ENCODE assay signal across 29 mouse cellular contexts in genomic region chr3:68786771-68787170, GRCm38 (mm10).
DNase-seq lines count a peak whose midpoint lies in the region; ATAC-seq and TF ChIP-seq lines count a peak whose summit lies in the region.
"Had no signal": no experiment of that assay in that cellular context is flagged by ENCODE, and none has a peak within 500 bp of the region (broad histone marks: within the 10 kb centered on the region; RNA-seq: fewer than 3 reads in every experiment).

No protein-coding gene starts in this region.

- H3K36me3 ChIP-seq in forebrain, embryonic 16.5 days (ENCODE audit: control insufficient read depth, insufficient read depth): no peaks in the 10 kb centered on the region
- H3K36me3 ChIP-seq in forebrain, embryonic 13.5 days (ENCODE audit: poor library complexity, severe bottlenecking): no peaks in the 10 kb centered on the region
- H3K36me3 ChIP-seq in thymus, adult 2 months (ENCODE audit: control insufficient read depth, insufficient read depth, low read length): no peaks in the 10 kb centered on the region
- H3K36me3 ChIP-seq: embryonic facial prominence, embryonic 12.5 days; forebrain, embryonic 15.5 days; heart, embryonic 13.5 days; kidney, embryonic 15.5 days; limb, embryonic 12.5 days; liver, embryonic 15.5 days; neural tube, embryonic 13.5 days had no signal

- TF ChIP-seq CTCF in thymus, adult 2 months (IDR thresholded peaks at IDR 0.05; ENCODE audit: borderline replicate concordance, control insufficient read depth, extremely low read depth, insufficient read depth, low read length, poor library complexity): no peak
- no peak for TF ChIP-seq CTCF in cerebellum, adult 2 months (IDR thresholded peaks at IDR 0.05; ENCODE audit: borderline replicate concordance, insufficient read depth, low read depth, low read length)

- 91% methylated on average over 3 of the region's 3 CpGs for WGBS in forebrain, embryonic 16.5 days
- WGBS in forebrain, embryonic 13.5 days: 86% methylated on average over 3 of the region's 3 CpGs
- 92% methylated on average over 3 of the region's 3 CpGs for WGBS in thymus, adult 2 months
- WGBS in cerebellum, adult 2 months: 90% methylated on average over 3 of the region's 3 CpGs

- no peak for TF ChIP-seq POLR2A in thymus, adult 2 months (IDR thresholded peaks at IDR 0.05; ENCODE audit: control insufficient read depth, extremely low read depth, insufficient read depth, low read length, poor library complexity)
- no peak for TF ChIP-seq POLR2A in cerebellum, adult 2 months (IDR thresholded peaks at IDR 0.05; ENCODE audit: borderline replicate concordance, insufficient read depth, low read length)

- H3K27me3 ChIP-seq in forebrain, embryonic 16.5 days (replicated peaks; ENCODE audit: control insufficient read depth, insufficient read depth, low read length): no peaks in the 10 kb centered on the region
- no peaks in the 10 kb centered on the region for H3K27me3 ChIP-seq in forebrain, embryonic 13.5 days
- H3K27me3 ChIP-seq in thymus, adult 2 months (ENCODE audit: control insufficient read depth, insufficient read depth, low read length): no peaks in the 10 kb centered on the region
- H3K27me3 ChIP-seq in cerebellum, adult 2 months (ENCODE audit: control insufficient read depth, insufficient read depth, low read length): no peaks in the 10 kb centered on the region
- H3K27me3 ChIP-seq: embryonic facial prominence, embryonic 12.5 days; forebrain, embryonic 15.5 days; heart, embryonic 13.5 days; kidney, embryonic 15.5 days; liver, embryonic 15.5 days; neural tube, embryonic 13.5 days had no signal

- ATAC-seq in forebrain, embryonic 16.5 days: 0 out of 2 replicates have a peak, but pooled peaks have one; percentile 20
- no peak for ATAC-seq in forebrain, embryonic 13.5 days
- ATAC-seq in activated CD4-positive, CD25-positive, alpha-beta regulatory T cell, adult 4 months: peak; percentile 53
- ATAC-seq: forebrain, embryonic 15.5 days had no signal

- H3K4me1 ChIP-seq in forebrain, embryonic 16.5 days (replicated peaks; ENCODE audit: control insufficient read depth, insufficient read depth, low read length): no peaks in the 10 kb centered on the region
- no peaks in the 10 kb centered on the region for H3K4me1 ChIP-seq in forebrain, embryonic 13.5 days
- H3K4me1 ChIP-seq in thymus, adult 2 months (replicated peaks; ENCODE audit: control insufficient read depth, insufficient read depth, low read length): peaks cover 68% of the 10 kb centered on the region
- no peaks in the 10 kb centered on the region for H3K4me1 ChIP-seq in cerebellum, adult 2 months (ENCODE audit: control insufficient read depth, insufficient read depth, low read length)
- H3K4me1 ChIP-seq: forebrain, embryonic 15.5 days; liver, embryonic 15.5 days had no signal

- H3K4me2 ChIP-seq in forebrain, embryonic 16.5 days (ENCODE audit: low read length): no peak overlapping the region
- H3K4me2 ChIP-seq in forebrain, embryonic 13.5 days: no peak overlapping the region
- H3K4me2 ChIP-seq: embryonic facial prominence, embryonic 12.5 days; forebrain, embryonic 15.5 days; heart, embryonic 13.5 days; hindbrain, embryonic 14.5 days; kidney, embryonic 15.5 days; limb, embryonic 12.5 days; liver, embryonic 15.5 days; neural tube, embryonic 13.5 days had no signal

- DNase-seq in thymus, adult 2 months: no peak
- DNase-seq in thymus, postnatal 25 days: no peak
- no peak for DNase-seq in cerebellum, adult 2 months
- DNase-seq in lung, postnatal 14 days: no peak
- DNase-seq: adrenal gland, postnatal 10 days; cerebellum, adult 9-11 months; embryo, embryonic 11 days; gastrocnemius, adult 2 months; gastrocnemius, postnatal 36 days; heart, adult 18-20 months; heart, postnatal 10 days; kidney, adult 18-20 months; kidney, postnatal 25 days; lung, postnatal 4 days; retina, postnatal 1 day; right cerebral cortex, postnatal 14 days had no signal

- H3K9me3 ChIP-seq in forebrain, embryonic 16.5 days (ENCODE audit: control insufficient read depth, low read length): no peaks in the 10 kb centered on the region
- no peaks in the 10 kb centered on the region; the same call in 1 of the 2 replicates for H3K9me3 ChIP-seq in forebrain, embryonic 13.5 days (replicated peaks)
- H3K9me3 ChIP-seq: embryonic facial prominence, embryonic 12.5 days; forebrain, embryonic 15.5 days; heart, embryonic 13.5 days; kidney, embryonic 15.5 days; limb, embryonic 12.5 days; liver, embryonic 15.5 days; neural tube, embryonic 13.5 days had no signal

- no peak overlapping the region for H3K27ac ChIP-seq in forebrain, embryonic 16.5 days (ENCODE audit: low read length)
- H3K27ac ChIP-seq in forebrain, embryonic 13.5 days: no peak overlapping the region
- H3K27ac ChIP-seq in thymus, adult 2 months (ENCODE audit: control insufficient read depth, insufficient read depth, low read length): peak overlapping the region; percentile 37
- H3K27ac ChIP-seq in cerebellum, adult 2 months (ENCODE audit: insufficient read depth, low read length): no peak overlapping the region
- H3K27ac ChIP-seq: embryonic facial prominence, embryonic 12.5 days; forebrain, embryonic 15.5 days; gastrocnemius, adult 2 months; hindbrain, embryonic 14.5 days; kidney, embryonic 15.5 days; left cerebral cortex, adult 2 months; limb, embryonic 12.5 days; liver, embryonic 15.5 days; neural tube, embryonic 13.5 days had no signal

- H3K9ac ChIP-seq in forebrain, embryonic 16.5 days (replicated peaks; ENCODE audit: low read depth, low read length): no peak overlapping the region
- no peak overlapping the region for H3K9ac ChIP-seq in forebrain, embryonic 13.5 days
- H3K9ac ChIP-seq: embryonic facial prominence, embryonic 12.5 days; forebrain, embryonic 15.5 days; heart, embryonic 13.5 days; hindbrain, embryonic 14.5 days; kidney, embryonic 15.5 days; limb, embryonic 12.5 days; liver, embryonic 15.5 days; neural tube, embryonic 13.5 days had no signal

- H3K4me3 ChIP-seq in forebrain, embryonic 16.5 days (replicated peaks; ENCODE audit: low read length): no peak overlapping the region
- H3K4me3 ChIP-seq in forebrain, embryonic 13.5 days: no peak overlapping the region
- no peak overlapping the region for H3K4me3 ChIP-seq in thymus, adult 2 months (ENCODE audit: control insufficient read depth, insufficient read depth, low read length)
- H3K4me3 ChIP-seq in cerebellum, adult 2 months (replicated peaks; ENCODE audit: insufficient read depth, low read depth, low read length): no peak overlapping the region
- H3K4me3 ChIP-seq: embryonic facial prominence, embryonic 12.5 days; forebrain, embryonic 15.5 days; gastrocnemius, adult 2 months; heart, embryonic 13.5 days; kidney, embryonic 15.5 days; left cerebral cortex, adult 2 months; limb, embryonic 12.5 days; liver, embryonic 15.5 days; megakaryocyte, embryonic 14.5 days; neural tube, embryonic 13.5 days had no signal
